Comparison of ENCODE assay signal across 23 mouse cellular contexts in genomic region chr7:129636992-129637391, GRCm38 (mm10).
"Had no signal": no experiment of that assay in that cellular context is flagged by ENCODE, and none has a peak within 500 bp of the region (broad histone marks: within the 10 kb centered on the region; RNA-seq: fewer than 3 reads in every experiment).

No protein-coding gene starts in this region.

- DNase-seq: gastrocnemius, adult 2 months; gastrocnemius, postnatal 10 days; gastrocnemius, postnatal 25 days; heart, adult 18-20 months; heart, postnatal 10 days; heart, postnatal 4 days; kidney, adult 18-20 months; kidney, postnatal 36 days; liver; liver, embryonic 13.5 days had no signal

- H3K4me2 ChIP-seq: heart, embryonic 12.5 days; hindbrain, embryonic 12.5 days; hindbrain, embryonic 14.5 days; intestine, embryonic 15.5 days; limb, embryonic 12.5 days; liver, embryonic 11.5 days; liver, embryonic 13.5 days had no signal

- H3K9ac ChIP-seq: heart, embryonic 12.5 days; hindbrain, embryonic 12.5 days; hindbrain, embryonic 14.5 days; intestine, embryonic 15.5 days; limb, embryonic 12.5 days; liver, embryonic 13.5 days had no signal

- H3K27ac ChIP-seq: gastrocnemius, adult 2 months; hindbrain, embryonic 10.5 days; hindbrain, embryonic 12.5 days; hindbrain, embryonic 14.5 days; intestine, embryonic 15.5 days; layer of hippocampus, adult 2 months; left cerebral cortex, adult 2 months; limb, embryonic 10.5 days; limb, embryonic 12.5 days; liver, embryonic 13.5 days had no signal

- H3K9me3 ChIP-seq: heart, embryonic 12.5 days; hindbrain, embryonic 10.5 days; hindbrain, embryonic 12.5 days; intestine, embryonic 15.5 days; limb, embryonic 10.5 days; limb, embryonic 12.5 days; liver, embryonic 13.5 days had no signal

- H3K4me3 ChIP-seq: gastrocnemius, adult 2 months; heart, embryonic 12.5 days; hindbrain, embryonic 10.5 days; hindbrain, embryonic 12.5 days; intestine, embryonic 15.5 days; layer of hippocampus, adult 2 months; left cerebral cortex, adult 2 months; limb, embryonic 10.5 days; limb, embryonic 12.5 days; liver, embryonic 13.5 days had no signal

- ATAC-seq: forebrain, embryonic 16.5 days; hindbrain, embryonic 16.5 days; inflammation-experienced regulatory T-cells, adult 6 months; intestine, embryonic 15.5 days had no signal

- H3K4me1 ChIP-seq: heart, embryonic 12.5 days; hindbrain, embryonic 12.5 days; intestine, embryonic 15.5 days; liver, embryonic 13.5 days had no signal

- H3K27me3 ChIP-seq: heart, embryonic 12.5 days; hindbrain, embryonic 12.5 days; intestine, embryonic 15.5 days; limb, embryonic 12.5 days; liver, embryonic 13.5 days had no signal
